Mouse (Mus musculus): Measurements from ENCODE around the gene Tead4.
A peak's percentile ranks its signal among the peaks of the same experiment; 100 is the strongest.
"Not testable (repeated sequence)": the region's sequence is repeated elsewhere in the genome, so short reads cannot be mapped to it uniquely, and the experiment has no call there.

The Tead4 gene

DNA sequence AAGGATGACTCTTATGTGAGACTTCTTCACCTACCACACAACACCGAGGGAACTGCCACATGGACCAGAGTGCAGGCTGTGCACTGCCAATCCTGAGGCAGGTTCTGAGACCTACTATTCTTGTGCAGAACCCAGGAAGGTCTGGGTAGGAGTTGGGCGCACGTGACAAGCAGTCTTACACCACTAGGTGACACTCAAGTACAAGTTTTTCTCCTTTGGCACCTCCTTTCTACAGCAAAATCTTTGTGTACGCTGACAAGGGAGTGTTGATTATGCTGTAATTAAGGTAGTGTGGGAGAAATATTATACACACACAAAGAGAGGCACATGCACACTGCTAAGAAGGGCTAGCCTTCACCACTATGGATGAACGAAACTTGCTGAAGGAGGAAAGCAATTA lies 66.4 kb downstream of the Tead4 start:
- DNase-seq = peak; percentile 21

DNA sequence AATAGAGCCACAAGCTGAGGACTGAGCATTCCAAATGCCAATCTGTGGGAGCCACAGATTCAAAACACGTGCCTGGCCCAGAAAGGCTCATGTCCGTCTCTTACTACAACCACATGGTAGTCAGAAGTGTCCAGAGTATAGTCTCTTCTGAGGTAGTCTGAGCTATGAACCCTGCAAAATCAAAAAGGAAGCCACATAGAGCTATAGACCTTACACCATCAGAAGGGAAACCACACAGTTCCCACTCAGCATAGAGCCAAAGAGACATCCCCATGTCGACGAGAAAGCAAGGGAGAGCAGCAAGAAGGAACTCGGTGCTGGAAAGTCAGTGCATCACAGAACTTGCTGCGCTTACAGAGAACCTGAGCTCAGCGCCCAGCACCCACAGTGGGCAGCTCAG lies 68.4 kb downstream of the Tead4 start:
- DNase-seq = no peak

DNA sequence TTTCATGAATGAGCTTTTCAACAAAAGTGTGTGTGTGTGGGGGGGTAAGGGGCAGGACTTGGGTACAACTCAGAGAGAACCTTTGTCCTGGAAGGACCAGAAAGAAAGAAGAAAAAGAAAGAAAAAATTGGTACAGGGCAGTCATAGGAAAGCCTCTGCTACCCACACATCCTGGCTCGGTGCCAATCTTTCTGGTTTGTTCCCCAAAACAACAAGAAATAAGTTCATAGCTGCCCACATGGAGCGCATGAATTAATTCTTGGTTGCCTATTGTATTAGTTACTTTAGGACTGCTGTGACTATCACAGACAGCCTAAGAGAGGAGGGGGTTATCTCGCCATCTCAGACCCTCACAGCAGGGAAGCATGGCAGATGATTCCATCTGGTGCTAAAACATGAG lies 68.9 kb downstream of the Tead4 start:
- DNase-seq = no peak

DNA sequence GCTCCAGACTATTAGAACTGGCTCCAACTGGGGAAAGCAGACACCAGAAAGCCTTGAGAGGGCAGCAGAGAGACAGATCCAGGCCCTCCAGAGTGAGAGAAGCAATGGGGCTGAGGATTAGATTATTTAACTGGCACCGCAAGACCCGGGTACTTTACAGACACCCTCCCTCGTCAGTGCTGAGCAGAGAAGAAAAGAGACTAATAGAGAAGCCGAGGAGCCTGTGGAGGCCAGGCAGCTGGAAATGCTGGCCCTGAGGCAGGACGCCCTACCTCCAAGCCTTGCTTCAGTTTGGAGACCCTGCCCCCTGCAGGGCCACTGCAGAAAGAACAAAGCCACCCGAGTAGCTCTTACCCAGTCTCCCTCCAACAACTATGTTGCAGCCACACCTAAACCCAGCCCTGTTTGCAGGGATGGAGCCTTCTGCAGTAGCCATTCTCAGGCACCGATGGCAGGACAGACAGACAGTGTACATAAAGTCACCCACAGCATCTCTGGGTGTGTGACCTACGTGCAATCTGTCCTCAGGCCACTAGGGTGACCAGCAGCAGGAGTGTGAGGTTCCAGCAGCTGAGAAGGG lies 73.1 kb downstream of the Tead4 start:
- DNase-seq = peak; percentile 4

DNA sequence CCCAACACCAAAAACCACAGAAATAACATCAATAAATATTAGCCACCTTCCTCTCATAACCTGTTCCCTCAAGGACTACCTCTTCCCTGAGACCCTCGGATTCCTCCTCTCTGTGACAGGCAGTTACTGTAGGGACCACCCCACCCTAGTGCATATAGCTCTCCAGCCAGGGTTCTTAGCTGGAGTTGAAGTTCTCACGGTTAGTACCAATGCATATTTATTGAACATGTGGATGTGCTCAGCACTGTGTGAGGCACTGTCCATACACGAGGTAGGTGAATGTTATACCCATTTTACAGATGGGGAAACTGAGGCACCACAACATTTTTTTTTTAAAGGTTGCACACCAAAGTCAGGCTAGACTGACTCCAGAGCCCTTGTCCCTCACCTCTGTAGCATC lies 73.7 kb downstream of the Tead4 start:
- DNase-seq = no peak

DNA sequence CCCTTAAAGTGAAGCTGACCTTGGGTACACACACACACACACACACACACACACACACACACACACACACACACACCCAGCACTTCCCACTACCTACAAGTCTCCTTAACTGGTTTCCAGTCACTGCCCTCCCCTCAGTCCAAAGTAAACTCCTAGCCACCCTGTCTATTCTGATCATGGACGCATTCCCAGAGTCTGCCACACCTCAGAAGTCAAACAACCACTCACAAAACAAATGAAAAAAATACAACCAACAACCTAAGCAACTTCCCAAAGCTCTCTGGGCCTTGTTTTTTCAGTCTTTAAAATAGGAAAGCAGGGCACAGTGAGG lies 74.8 kb downstream of the Tead4 start:
- DNase-seq = no peak

DNA sequence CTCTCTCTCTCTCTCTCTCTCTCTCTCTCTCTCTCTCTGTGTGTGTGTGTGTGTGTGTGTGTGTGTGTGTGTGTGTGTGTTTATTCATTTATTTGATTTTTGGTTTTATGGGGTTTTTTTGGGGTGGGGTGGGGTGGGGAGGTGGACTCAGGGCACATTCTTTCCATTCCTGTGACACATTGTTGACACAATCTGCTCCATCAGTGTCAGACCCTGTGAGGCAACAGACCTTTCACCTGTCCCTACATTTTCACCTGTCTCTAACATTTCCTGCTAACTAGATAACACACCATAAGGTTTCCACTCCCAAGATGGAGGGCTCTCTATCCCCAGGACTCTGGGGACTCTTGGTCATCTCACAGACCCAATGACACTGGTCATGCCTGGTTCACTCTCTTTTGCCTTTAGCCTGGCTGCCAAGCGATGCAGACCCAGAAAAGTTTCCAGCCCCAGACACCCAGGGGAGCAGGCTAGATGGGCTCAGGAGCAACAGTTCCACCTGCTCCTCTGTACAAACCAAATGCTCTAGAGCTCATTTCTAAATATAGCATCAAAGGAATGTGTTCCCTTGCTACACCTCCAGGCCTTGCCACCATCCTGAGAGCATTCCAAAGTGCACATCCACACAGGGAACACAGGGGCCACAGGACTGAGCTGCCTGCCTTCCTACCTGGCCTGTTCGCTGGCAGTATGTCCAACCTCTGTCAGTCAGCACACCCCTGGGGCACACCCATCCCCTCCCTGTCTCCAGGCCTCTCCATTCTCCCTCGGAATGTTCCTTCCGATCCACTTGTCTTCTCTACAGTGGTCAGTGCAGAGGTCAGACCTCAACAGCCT lies 75.4 kb downstream of the Tead4 start:
- DNase-seq = peak; percentile 10

DNA sequence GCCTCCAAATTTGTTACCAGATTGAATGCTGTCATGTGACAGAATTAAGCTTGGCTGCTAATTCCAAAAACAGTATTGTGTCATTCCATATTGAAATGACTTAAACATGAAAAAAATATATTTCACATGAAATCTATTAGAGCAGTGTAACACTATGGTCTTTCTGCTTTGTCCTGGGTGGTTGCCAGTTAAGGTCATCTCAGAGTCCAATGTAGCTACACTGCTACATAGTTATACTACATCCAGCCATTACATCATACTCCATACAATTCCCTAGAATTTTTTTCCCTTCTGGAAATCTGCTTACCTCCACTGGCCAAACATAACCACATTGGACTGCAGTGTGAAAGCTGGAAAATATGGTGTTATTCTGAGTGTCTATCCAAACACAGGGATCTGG lies 77.5 kb downstream of the Tead4 start:
- no peak for DNase-seq

DNA sequence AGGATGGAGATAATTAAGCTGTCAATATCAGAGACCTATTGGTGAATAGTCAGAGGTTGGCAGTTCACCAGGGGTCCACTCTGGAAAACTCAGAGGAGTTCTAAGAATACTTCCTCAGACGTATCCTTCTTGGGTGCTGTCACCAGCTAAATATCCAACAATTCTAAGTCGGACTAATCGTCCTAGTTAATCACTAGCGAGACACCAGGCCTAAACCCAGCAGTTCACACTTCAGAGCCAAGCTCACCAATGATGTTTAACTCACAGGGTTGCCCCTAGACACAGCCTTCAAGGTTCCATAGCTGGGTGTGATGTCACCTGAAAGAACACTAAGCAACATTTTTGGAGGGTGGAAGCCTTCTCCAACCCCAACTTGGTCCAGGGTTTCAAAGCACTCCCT lies 85.6 kb downstream of the Tead4 start:
- not testable (repeated sequence) for DNase-seq

DNA sequence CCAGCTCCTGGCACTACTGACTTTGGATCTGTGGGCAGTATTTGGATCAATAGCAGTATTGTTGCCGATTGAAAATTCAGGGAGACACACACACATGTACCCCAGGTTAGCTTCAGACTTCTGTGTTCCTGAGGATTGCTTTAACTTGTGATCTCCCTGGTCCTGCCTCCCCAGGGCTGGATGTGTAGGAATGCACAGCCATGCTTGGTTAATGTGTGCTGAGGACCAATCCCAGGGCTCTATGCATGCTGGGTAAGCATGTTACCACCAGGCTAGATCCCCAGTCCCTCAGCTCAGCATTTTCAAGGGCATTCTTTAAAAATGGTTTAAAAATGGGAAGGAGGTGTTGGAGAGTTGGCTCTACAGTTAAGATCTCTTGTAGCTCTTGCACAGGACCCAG lies 91.4 kb downstream of the Tead4 start:
- DNase-seq = not testable (repeated sequence)

DNA sequence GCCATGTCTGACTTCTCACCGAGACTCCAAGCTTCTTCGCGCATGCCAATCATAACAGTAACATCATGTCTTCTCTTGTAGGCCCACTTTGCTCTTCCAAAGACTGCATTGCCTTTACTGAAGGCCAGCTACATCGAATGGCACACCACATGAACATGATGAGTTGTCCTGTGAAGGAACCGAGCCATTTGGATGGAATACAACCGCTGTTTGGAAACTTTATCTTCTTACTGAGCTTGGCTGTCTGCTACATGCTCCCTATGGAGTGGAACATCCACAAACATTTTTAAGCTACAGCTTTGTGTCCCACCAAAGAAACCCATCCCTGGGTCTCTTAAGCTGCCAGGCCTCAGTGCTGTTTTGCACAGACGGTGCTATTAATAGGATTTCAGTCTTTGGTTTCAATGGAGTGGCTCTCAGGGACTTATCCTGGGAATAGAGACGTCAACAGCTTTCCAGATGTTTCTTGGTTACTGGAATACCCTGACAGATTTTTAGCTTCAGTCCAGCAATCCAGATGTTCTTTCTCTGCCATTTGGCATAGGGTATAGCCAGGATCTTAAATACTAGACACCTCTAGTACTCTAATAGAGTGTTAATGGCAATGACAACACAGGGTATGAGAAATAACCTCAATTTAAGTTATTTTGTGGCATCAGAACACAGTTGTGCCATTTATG lies 92.0 kb downstream of the Tead4 start:
- no peak for DNase-seq

DNA sequence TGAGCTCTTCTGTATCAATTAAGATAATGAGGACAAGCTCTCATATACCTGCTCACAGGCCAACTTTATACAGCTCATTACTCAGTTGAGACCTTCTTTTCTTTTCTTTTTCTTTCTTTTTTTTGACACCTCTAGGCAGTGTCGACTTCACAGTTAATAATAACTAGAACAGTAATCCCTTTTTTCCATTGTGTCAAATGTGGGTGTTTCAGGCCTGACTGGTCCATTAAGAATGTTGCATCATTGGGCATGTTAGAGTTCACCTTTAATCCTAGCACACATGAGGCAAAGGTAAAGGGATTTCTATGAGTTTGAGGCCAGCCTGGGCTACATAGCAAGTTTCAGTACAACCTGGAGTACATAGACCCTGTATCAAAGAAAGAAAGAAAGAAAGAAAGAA lies 97.1 kb downstream of the Tead4 start:
- DNase-seq = no peak

DNA sequence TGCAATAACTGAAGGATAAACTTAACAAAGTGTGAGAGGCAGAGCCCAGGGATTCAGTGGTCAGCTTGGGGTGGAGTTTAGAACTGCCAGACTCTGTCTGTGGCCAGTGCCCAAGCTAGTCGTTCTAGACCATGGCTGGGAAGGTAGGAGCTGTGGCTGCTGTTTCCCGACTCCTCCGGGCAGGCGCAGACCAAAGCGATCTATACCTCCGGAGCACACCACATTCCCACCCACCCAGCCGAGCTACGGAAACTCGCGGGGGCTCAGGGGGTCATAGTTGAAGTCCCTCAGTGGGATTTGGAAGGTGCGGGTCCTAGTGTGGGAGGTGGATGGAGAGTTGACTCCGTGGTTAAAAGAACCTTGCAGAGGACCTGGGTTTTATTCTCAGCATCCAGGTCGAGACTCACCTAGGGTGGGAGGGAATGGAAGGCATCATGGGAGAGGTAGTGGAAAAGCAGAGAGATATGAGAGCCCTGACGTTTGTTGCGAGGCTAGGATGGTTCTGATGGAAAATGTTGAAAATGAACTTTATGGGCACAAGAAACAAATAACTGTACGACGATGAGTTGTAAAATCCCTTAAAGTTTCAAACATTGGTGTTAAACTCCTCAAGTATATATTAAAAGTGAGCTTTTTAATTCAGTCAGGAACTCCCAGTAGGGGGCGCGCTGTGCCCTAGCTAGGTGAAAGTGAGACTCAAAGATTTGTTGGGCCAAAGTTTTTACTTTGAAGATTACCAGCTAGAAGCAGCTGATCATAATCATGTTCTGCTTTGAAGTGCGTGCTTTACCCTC lies 99.6 kb downstream of the Tead4 start:
- peak; percentile 50 for DNase-seq

DNA sequence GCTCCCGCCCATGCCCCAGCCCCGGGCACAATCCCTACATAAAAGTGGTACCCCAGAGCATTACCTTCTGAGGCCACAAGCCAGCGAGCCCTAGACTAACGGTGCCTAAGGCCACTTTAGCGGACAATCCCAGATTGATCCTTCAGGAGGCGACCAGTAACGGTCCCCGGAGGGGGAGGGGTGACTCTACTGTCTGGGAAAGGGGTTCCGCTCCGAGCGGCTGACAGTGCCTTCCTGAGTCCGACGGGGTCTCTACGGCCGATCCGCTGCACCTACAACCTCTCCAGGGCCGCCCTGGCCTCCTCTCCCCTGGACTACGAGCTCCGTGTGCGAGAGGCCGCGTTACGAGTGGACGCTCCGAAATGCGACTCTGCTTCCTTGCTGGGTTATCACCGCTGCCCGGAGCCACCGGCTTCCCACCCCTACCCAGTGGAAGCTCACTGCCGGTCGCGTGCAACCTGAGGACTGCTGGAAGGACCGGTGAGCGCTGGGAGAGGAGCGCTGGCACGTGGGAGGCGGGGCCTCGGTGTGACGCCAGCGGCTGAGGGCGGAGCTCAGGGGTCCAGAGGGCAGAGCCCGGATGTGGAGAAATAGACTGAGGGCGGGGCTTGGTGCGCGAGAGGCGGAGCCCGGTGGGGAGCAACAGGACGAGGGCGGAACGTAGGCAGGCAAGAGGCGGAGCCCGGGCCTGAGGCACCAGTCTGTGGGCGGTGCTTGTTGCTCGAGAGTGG lies 100.3 kb downstream of the Tead4 start:
- peak; percentile 99 for DNase-seq

DNA sequence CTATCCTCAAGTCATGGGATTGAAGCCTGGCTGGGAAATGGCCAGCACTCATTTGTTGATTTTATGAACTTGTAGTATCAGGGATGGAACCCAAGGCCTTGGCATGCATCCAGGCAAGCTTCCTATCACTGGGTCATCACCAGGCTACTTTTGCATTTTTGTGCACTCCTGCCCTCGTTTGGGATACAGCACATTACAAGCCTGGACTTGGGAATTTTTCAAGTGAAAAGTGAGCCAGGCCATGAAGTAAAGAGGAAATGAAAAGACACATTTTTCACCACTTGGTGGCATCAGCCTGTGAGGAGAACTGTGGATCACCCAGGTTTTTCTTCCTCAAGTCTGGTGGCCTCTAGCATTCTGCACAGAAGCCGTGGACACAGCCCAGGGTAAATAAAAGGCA lies 117.1 kb downstream of the Tead4 start:
- no peak for DNase-seq

DNA sequence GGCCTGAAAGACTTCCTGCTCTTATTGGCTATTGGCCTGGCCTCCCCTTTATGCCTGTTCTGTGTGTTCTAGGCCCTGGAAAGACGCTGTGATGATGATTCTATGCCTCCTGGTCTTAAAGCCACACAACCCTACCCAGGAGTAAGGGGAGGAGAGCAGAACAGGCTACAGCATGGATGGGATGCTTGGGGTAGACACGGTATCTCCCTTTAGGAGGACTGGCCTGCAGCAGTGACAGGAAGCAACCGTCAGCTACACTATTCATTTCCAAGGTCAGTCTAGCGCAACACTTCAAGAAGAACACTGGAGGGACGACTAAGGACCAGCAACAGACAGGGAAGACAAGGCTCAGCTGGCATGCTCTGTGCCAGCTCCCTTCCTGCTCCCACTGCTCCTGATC lies 119.4 kb downstream of the Tead4 start:
- no peak for DNase-seq

DNA sequence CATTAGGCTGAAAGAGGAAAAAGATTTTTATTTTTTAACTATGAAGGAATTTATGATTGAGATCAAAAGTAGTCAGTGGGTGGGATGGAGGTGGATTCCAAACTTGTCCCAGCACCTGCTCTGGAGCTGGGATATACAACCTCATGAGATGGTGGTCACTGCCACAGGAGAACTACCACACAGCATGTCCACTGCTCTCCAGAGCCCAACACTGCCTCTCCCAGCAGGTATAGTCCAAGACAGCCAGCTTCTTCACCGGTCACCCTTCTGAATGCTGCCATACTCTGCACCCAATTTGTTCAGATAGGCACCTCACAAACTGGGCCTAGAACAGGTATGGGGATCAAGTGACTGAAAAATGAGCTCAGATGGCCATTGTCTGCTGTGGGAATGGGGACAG lies 121.0 kb downstream of the Tead4 start:
- DNase-seq = no peak

DNA sequence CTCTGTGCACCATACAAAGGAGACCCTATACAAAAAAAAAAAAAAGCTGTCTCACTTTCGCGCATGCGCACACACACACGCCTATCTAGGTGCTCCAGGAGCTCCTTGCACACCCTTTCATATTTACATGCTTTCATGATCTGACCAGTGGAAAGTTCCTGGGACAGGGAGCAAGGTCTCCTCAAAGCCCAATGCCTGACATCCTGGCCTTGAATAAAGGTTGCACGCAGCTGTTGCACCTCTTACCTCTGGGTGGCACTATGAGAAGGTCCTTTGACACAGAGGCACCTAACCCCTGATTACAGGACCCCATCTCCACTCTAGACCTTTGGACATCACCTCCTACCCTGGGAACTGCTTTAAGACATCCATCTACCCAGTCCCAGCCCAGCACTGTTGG lies 121.4 kb downstream of the Tead4 start:
- no peak for DNase-seq

DNA sequence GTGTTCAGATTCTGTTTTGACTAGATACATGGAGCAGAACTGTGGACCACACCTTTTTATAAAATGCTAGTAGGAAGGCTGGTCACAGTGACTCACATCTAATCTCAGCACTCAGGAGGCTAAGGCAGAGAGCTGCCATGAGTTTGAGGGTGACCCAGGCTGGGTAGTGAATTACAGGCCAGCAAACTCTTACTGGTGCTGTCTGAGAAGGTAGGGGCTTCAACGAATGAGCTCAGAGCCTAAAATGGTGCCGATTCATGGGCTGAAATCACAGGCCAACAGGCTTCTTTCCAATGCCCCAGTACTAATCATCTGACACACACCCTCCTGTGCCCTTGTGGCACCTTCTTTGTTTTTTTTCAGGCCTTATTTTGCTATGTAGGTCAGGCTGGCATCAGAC lies 121.9 kb downstream of the Tead4 start:
- DNase-seq = no peak
